Mouse (Mus musculus): ENCODE measurements around the gene Barx1. TPM values are rescaled to one million over a fixed set of nuclear protein-coding genes. Genes with fewer than 3 reads are reported as not detected.

Barx1 gene
- total and polyA plus RNA-seq, 3 experiments = not detected

DNA sequence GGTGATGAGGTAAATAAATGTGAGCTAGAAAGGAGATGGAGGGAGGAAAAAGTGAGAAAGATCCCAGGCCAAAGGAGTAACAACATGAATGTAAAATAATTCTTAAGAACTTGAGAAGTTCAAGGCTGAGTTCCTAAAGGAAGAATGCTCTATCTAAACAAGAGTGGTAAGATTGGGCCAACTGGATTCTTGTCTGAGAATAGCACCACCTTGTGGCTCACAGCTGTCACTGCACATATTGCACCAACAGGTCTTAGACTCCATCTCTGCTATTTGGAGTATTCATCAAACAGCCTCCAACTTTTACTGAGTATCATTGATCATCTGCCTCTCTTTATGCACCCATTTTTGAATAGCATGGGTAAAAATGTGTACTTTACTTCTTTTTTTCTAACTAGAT lies 23.2 kb upstream of the Barx1 start:
- no peak overlapping the region for H3K9ac ChIP-seq (ENCODE audit: control insufficient read depth, low read depth, low read length, poor library complexity, severe bottlenecking)
- peak; percentile 78 for DNase-seq (ENCODE audit: low read depth, low spot score)
- no peak overlapping the region for H3K4me3 ChIP-seq (ENCODE audit: control insufficient read depth in 1 of 2, insufficient read depth in 1 of 2, low read depth in 2 of 2, low read length in 2 of 2)
- TF ChIP-seq KAT2A (conservative IDR thresholded peaks at IDR 0.05; ENCODE audit: low read depth, low read length) (no peak), EP300 (IDR thresholded peaks at IDR 0.05; ENCODE audit: low read depth in 1 of 2, low read length in 2 of 2) (no peak), E2F4 (IDR thresholded peaks at IDR 0.05; ENCODE audit: borderline replicate concordance, low read depth, low read length) (no peak), GABPA (IDR thresholded peaks at IDR 0.05; ENCODE audit: low read depth, low read length) (no peak), USF2 (IDR thresholded peaks at IDR 0.05; ENCODE audit: borderline replicate concordance in 1 of 2, insufficient read depth in 1 of 2, low read depth in 1 of 2, low read length in 2 of 2) (no peak), ZC3H11A (IDR thresholded peaks at IDR 0.05; ENCODE audit: low read depth, low read length) (peak; percentile 92), POLR2A (IDR thresholded peaks at IDR 0.05; ENCODE audit: control insufficient read depth in 1 of 2, insufficient read depth in 1 of 2, low read depth in 1 of 2, low read length in 2 of 2, poor library complexity in 1 of 2) (no peak), NELFE (IDR thresholded peaks at IDR 0.05; ENCODE audit: low read depth, low read length) (no peak), USF1 (IDR thresholded peaks at IDR 0.05; ENCODE audit: low read depth, low read length) (no peak), ZKSCAN1 (IDR thresholded peaks at IDR 0.05; ENCODE audit: low read depth, low read length) (no peak), JUND (IDR thresholded peaks at IDR 0.05; ENCODE audit: low read depth, low read length) (0 out of 2 replicates have a peak, but pooled peaks have one; percentile 37), GATA1 (IDR thresholded peaks at IDR 0.05; ENCODE audit: low read depth, low read length) (no peak), RCOR1 (IDR thresholded peaks at IDR 0.05; ENCODE audit: low read depth, low read length) (no peak), SMC3 (IDR thresholded peaks at IDR 0.05; ENCODE audit: low read depth, low read length) (peak; percentile 100), RAD21 (IDR thresholded peaks at IDR 0.05; ENCODE audit: low read depth, low read length) (peak; percentile 85), UBTF (IDR thresholded peaks at IDR 0.05; ENCODE audit: borderline replicate concordance, insufficient read depth, low read depth, low read length) (no peak), MXI1 (IDR thresholded peaks at IDR 0.05; ENCODE audit: low read depth, low read length) (no peak), POLR2AphosphoS2 (IDR thresholded peaks at IDR 0.05; ENCODE audit: low read length) (no peak), CTCF (IDR thresholded peaks at IDR 0.05 in 2 of 3, conservative IDR thresholded peaks at IDR 0.05 in 1 of 3; ENCODE audit: control insufficient read depth in 1 of 3, insufficient read depth in 1 of 3, low read depth in 2 of 3, low read length in 3 of 3, poor library complexity in 1 of 3, severe bottlenecking in 1 of 3) (peak; percentile 82 to 97 (median 96)), TAL1 (IDR thresholded peaks at IDR 0.05; ENCODE audit: low read length) (no peak), MAZ (IDR thresholded peaks at IDR 0.05; ENCODE audit: low read depth, low read length) (no peak), NRF1 (IDR thresholded peaks at IDR 0.05; ENCODE audit: insufficient read depth, low read depth, low read length, poor library complexity, severe bottlenecking) (no peak), CHD2 (IDR thresholded peaks at IDR 0.05; ENCODE audit: low read length) (no peak)
- H3K27me3 ChIP-seq (ENCODE audit: control insufficient read depth in 1 of 2, insufficient read depth in 2 of 2, low read length in 2 of 2) = peaks cover 0 to 3% of the 10 kb centered on the region in 2 experiments; a peak in 3 of 4 replicates
- H3K27ac ChIP-seq (ENCODE audit: control insufficient read depth, low read depth, low read length) = no peak overlapping the region
- H3K9me3 ChIP-seq (replicated peaks; ENCODE audit: insufficient read depth, low read length) = no peaks in the 10 kb centered on the region
- H3K4me1 ChIP-seq (ENCODE audit: control insufficient read depth in 1 of 2, insufficient read depth in 2 of 2, low read length in 2 of 2) = no peaks in the 10 kb centered on the region
- no peaks in the 10 kb centered on the region for H3K36me3 ChIP-seq (ENCODE audit: control insufficient read depth in 1 of 2, insufficient read depth in 2 of 2, low read length in 2 of 2)
- H3K79me2 ChIP-seq (ENCODE audit: control insufficient read depth, insufficient read depth, low read length, poor library complexity) = no peaks in the 10 kb centered on the region

Measured in MEL (cell line).